Mouse (Mus musculus): ENCODE results near the gene Mlc1.

DNA sequence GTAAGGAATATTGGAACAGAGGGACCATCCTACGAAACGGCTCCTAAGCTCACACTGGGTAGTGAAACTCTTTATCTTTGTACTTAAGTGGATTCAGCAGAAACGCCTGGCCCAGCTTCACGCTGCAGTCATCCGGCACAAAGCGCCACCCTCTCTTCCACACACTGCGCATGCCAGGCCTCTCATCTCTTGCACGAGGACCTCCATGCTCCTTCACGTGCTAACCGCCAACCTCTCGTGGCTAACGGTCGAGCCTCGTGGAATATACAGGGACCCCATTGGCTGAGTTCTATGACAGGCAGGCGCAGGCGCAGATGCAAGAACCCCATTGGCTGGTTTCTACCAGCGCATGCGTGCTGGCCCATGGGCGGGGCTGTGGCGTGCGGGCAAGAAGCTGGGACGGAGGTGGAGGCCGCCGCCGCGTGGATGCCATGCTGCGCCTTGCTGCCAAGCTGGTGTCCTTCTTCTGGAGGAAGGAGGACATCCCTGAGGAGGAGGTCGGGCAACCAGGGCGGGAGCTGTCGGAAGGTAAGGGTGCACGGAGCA, 3.8 kb upstream of the Mlc1 start, which contains the start of gene Mov10l1:
- no peak for TF ChIP-seq CTCF (IDR thresholded peaks at IDR 0.05; ENCODE audit: insufficient read depth, low read depth, low read length)
- TF ChIP-seq POLR2A (IDR thresholded peaks at IDR 0.05; ENCODE audit: insufficient read depth, low read depth, low read length), result no peak

Data from olfactory bulb, adult 2 months (tissue).